Mouse (Mus musculus): Measurements from ENCODE around the gene Ssh1.

Ssh1 gene

DNA sequence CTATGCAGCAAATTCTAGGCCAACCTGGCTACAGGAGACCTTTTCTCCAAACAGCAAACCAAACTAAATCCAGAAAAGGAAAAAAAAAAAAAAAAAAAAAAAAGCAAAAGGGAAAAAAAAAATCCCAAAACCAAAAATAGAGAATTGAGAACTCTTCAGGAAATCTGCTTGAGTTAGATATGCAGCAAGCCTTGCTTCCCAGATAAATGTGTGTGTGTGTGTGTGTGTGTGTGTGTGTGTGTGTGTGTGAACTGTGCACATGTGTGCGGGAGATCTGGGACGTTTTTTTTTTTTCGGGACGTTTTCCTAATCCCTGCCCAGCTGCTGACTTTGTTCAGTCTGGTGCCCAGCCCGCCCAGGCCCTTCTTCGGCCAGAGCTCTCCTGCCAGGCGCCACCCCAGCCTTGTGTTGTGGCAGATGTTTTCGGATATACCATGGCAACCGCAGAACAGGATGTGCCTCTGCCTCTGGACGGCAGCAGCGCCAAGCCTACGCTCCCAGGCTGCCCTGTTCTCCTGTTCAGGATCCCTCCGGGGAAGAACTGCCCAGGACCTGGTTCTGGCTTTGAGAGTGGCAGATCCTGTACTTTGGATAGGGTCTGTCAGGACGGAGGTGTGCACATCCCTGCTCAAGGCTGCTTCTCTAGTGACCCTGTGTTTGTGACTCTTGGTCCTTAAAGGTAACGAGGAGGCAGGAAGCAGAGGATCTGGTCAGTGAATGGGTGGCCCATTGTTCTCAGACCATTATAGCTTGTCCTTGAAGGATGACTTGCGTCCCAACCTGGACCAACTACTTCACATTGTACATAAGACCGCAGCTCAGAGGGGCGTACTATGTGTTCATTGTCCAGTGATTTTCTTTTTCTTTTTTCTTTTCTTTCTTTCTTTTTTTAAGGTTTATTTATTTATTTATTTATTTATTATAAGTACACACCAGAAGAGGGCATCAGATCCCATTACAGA is 62.8 kb downstream of the Ssh1 start:
- peak; percentile 40 for DNase-seq (ENCODE audit: low spot score)

GRCm38 (mm10) chr5:113929950-113930647 is 63.6 kb downstream of the Ssh1 start:
- DNase-seq (ENCODE audit: low spot score), result no peak

DNA sequence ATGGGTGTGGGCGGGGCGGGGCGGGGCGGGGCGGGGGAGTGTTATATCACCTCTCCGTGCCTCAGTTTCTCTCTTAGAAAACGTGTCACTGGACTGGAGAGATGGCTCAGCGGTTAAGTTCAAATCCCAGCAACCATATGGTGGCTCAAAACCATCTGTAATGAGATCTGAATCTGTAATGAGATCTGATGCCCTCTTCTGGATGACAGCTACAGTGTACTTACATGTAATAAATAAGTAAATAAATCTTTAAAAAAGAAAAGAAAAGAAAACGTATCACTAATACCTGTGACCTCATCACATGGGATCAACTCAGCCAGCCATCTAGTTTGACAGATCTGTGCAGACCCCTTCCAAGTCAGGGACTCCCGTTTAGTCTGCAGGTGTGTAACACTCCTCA is 64.2 kb downstream of the Ssh1 start:
- DNase-seq (ENCODE audit: low spot score), result no peak

GRCm38 (mm10) chr5:113924608-113925007 is 69.1 kb downstream of the Ssh1 start:
- DNase-seq (ENCODE audit: low spot score), result no peak

- no peak for DNase-seq (ENCODE audit: low spot score)
These were observed 72.2 kb downstream of the Ssh1 start for GRCm38 (mm10) chr5:113921310-113922166.

GRCm38 (mm10) chr5:113919060-113919459 is 74.6 kb downstream of the Ssh1 start:
- no peak for DNase-seq (ENCODE audit: low spot score)

DNA sequence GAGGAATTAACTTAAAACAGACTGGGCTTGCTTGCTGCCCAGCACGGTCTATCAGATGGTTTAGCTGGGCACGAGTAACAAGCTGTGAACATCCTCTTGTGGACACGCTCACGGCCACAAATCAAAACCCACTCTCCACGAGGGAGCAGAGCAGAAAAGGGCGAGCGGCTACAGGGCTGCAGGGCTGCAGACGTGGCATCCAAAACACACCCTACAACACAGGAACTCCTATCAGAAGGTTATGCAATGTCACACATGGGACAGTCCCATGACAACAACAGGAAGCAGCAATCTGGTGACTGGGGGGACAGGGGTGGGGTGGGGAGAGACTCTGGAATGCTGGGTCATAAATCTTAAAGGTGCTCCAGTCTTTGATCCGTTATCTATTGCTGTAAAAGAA is 75.0 kb downstream of the Ssh1 start:
- peak; percentile 48 for DNase-seq (ENCODE audit: low spot score)

DNA sequence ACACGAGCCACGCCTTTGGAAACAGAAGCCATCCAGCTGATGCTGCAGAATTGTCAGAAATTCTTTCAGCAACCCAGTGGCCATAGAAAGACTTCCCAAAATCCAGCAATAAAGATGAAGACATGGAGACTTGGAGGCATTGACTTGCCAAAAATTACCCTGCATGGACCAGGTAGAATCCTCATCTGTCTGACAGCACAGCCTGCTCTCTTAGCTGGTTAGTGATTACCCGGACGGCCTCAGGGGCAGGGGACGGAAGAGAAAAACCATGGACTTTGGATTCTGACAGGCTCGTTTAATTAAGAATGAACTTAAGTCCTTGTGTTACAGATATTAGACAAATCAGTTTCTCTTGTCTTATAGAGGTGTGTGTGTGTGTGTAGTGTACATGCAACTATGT is 83.0 kb downstream of the Ssh1 start:
- DNase-seq (ENCODE audit: low spot score), result no peak

- DNase-seq (ENCODE audit: low spot score), result no peak
These were observed 83.5 kb downstream of the Ssh1 start for GRCm38 (mm10) chr5:113910065-113910701.

DNA sequence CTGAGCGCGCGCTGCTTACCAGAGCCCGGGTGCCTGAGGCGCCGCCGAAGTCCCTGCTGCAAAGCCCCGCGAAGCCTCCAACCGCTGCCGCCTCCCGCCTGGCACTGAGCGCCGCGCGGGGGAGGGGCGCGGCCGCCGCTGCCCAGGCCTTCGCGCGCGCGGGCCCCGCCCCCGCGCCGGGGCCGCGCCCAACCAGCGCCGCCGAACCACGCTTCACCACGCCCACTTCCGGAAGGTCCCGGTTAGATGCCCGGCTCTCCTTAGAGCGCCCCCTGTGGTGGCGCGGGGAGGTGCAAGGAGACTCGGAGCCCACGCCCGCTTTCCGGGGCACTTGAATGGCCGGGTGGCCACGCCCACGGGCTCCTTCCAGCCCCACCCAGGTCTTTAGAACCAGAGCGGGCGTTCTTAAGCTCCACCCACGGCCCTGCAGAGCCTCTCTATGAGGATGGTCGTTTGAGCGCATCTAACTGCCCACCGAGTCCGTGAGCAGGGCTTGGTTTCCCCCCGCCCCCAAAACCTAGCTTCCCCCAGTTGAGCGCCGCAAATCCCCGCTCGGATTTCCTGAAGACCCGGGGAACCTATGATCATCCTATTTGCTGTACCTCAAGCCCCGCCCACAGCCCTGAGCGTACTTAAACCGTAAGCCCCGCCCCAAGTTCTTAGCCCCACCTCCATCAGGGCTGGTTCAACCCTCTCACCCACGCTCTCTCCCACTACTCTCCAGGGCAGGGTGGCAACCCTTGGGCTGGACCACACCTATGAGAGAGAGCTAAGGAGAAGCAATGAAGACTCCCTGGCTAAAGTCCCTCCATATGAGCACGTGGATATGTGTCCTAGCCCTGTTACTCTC is 84.9 kb downstream of the Ssh1 start, which contains the start of gene Coro1c:
TSS of gene Coro1c (minus strand) at position 167 of the 850 bp plus-strand sequence.
- peak; percentile 100 for DNase-seq (ENCODE audit: low spot score)

DNA sequence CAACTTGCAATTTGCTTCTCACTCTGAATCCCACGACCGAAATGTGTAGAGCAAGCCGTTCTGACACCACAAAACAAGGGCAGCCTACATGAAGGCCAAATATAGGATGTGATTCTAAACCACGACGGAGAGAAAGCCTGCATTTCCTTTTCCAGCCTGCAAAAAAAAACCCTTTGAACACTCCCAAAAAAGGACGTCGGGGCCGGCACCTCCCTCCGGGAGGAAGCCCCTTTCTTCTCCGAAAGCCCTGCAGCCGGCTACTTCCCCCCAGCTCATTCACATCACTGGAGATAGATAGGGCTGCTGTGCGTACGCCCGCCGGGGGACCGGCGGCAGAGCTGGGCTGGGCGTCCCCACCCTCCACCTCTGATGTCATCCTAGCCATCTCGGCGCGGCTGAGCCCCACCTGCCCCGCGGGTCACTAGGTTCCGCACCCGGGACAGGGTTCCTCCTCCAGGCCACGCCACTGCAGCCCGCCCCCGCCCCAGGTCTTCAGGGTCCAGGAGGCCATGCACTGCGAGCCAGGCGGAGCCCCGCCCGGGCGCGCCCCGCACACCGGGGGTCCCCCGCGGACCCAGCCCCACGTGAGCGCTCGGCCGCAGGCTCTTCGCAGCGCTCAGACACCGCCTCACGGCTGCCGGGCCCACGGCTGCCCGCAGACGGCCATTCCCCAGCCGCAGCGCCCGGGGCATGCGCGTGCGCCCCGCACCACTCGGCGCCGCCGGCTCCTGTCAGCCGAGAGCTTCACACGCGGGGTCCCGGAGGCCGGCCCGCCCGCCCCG is 85.7 kb downstream of the Ssh1 start:
- DNase-seq (ENCODE audit: low spot score), result peak; percentile 58

DNA sequence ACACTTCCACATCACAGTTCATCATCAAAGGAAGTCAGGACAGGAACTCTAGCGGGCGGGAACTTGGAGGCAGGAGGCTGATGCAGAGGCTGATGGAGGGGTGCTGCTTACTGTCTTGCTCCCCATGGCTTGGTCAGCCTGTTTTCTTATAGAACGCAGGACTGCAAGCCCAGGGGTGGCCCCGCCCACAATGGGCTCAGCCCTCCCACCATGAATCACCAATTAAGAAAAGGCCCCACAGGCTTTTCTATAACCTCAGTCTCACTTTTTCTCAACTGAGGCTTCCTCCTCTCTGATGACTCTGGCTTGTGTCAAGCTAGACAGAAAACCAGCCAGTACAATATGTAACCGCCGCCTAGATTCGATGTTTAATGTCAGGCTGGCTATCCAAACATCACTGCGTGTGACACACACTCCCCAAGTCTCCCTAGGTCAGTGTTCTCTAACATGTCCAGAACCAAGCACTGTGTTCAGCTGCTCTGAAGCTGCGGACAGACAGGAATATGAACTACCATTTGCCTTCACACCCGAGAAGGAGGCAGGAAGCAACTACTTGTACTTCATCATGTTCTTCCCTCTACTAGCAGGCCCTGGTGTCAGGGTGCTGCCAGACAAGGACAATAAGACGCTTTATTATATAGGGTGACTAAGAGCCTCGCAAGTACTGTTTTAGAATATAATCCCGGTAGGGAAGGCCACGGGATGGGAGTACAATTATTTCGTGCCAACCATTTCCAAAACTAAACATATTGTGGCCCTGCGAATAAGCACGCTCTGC is 86.5 kb downstream of the Ssh1 start:
- DNase-seq (ENCODE audit: low spot score), result no peak

DNA sequence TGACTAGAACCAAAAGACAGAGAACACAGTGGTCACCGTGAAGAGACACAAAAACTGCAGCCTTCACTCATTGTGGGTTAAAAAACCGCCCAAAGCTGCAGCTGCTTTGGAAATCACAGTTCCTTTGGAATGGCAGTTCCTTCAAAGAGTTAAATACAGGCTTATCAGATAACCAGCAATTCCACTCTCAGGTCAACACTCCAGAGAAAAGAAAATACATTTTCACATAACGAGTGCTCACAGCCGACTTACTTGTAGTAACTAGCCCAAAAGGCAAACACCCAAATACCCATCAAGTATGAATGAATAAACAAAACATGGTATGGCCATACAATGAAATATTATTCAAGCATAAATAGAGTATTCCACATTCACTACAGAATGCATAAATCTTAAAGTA is 88.7 kb downstream of the Ssh1 start:
- DNase-seq (ENCODE audit: low spot score), result no peak

DNA sequence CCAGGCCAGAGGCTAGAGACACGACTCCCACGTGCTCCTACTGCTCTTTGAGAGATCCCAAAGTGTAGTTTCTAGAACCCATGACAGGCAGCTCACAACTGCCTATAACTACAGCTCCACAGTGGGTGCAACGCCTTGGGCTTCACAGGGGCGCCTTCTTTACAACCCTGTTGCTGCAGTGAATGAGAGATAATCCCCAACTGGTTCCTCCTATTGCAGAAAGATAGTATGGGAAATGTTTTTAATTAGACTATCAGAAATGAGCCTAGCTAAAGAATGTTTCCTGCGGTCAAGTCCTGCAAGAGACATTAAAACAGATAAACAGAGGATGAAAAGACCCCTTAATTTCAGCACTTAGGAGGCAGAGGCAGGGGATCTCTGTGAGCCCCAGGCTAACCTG is 90.7 kb downstream of the Ssh1 start:
- no peak for DNase-seq (ENCODE audit: low spot score)

- no peak for DNase-seq (ENCODE audit: low spot score)
These were observed 91.7 kb downstream of the Ssh1 start for GRCm38 (mm10) chr5:113902017-113902416.

DNA sequence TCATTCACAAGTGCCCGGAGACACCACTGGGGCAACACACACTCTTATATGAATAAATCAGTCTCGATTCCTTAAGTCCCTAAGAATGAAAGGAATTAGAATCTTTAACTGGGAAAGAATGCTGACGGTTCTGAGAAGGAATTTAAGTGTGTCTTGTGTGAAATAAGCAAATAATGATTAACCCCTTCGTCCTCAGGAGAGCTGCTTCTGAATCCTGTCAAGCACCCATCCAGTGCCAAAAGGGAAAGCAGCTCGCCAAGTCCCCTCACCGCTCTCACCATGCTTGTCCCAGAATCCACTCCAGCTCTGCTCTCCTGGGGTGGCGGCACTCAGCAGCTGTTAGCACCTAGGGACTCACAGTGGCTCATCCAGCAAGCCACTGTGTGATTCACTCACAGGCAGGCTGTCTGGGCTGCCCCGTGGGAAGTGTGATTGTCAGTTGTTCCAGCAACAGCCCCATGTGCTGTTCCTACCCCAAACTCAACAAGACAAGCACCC is 92.6 kb downstream of the Ssh1 start:
- DNase-seq (ENCODE audit: low spot score), result no peak

DNA sequence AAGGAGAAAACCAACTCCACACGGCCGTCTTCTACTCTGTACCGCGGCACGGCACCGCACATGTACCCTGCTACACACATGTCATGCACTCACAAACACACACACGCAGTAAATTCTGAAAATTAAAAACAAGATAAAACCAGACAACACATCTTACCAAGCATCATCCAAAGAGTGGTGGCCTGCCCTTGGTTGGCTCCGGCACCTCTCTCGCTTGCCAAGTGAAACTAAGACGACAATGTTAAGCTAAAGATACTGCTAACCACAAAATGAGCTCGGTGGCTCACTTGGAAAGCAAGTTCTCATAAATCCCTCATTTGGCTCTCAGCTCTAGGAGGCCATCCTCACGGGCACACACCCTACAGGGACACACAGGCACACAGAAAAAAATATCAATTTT is 94.2 kb downstream of the Ssh1 start:
- no peak for DNase-seq (ENCODE audit: low spot score)

DNA sequence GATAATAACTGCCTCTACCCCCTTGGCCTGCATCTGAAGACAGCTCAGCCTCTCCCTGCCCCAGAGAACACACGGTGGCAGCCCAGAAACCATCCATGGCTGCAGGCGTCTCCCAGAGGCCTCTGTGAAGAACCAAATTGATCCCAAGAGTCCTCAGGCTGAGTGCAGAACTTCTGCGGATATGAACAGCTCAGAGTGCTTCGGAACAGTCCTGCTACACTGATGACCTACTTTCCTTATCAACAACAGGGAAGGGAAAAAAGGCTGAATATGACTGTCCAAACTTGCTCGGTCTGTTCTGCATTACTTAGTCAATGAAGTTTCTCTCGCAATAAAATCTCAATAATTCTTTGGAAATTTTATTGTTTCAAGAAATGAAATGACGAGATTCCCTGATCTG is 101.7 kb downstream of the Ssh1 start:
- no peak for DNase-seq (ENCODE audit: low spot score)

DNA sequence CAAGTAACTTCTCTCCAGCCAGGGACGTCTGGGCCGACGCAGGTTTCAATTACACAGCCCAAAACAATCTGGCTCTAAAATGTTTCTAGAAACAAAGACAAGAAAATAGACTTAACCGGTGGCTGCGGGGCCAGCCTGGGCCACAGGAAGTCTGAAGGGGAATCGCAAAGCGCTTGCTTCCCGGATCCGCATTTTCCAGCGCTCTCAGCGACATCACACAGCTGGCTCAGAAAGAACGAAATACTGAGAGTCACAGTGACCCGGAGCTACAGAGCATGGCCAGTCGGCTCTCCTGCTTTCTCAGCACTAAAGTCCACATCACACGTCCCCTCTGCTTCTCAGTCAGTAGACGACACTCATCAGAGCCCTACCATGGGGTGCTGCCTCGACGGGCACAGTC is 102.8 kb downstream of the Ssh1 start:
- DNase-seq (ENCODE audit: low spot score), result no peak
